Mouse (Mus musculus) c-Kit-negative CD71-positive TER-119-positive erythroid progenitor cells, embryonic 14.5 days (primary cell): Measurements from ENCODE around the gene Irx5.

Experiments used
- DNase-seq: peaks from one replicate; pipeline ENCODE4 v3.0.0-alpha.2; 2013; ENCODE audit warnings: low read depth, low spot score

Gene Irx5

DNA sequence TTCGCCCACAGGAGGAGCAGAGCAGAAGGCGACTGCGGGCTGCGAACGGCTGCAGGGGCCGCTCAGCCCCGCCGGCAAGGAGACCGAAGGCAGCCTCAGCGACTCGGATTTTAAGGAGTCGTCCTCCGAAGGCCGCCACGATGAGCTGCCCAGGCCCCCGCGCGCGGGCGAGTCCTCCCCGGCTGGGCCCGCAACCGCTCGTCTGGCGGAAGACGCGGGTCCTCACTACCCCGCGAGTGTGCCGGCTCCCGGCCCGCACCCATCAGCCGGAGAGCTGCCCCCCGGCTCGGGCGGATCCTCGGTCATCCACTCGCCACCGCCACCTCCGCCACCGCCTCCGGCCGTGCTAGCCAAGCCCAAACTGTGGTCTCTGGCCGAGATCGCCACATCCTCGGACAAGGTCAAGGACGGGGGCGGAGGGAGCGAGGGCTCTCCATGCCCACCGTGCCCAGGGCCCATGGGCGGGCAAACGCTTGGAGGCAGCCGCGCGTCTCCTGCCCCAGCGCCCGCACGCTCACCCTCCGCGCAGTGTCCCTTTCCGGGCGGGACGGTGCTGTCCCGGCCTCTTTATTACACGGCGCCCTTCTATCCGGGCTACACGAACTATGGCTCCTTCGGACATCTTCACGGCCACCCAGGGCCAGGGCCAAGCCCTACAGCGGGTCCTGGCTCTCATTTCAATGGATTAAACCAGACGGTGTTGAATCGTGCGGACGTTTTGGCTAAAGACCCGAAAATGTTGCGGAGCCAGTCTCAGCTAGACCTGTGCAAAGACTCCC is 2.8 kb downstream of the Irx5 start:
- no peak for DNase-seq

DNA sequence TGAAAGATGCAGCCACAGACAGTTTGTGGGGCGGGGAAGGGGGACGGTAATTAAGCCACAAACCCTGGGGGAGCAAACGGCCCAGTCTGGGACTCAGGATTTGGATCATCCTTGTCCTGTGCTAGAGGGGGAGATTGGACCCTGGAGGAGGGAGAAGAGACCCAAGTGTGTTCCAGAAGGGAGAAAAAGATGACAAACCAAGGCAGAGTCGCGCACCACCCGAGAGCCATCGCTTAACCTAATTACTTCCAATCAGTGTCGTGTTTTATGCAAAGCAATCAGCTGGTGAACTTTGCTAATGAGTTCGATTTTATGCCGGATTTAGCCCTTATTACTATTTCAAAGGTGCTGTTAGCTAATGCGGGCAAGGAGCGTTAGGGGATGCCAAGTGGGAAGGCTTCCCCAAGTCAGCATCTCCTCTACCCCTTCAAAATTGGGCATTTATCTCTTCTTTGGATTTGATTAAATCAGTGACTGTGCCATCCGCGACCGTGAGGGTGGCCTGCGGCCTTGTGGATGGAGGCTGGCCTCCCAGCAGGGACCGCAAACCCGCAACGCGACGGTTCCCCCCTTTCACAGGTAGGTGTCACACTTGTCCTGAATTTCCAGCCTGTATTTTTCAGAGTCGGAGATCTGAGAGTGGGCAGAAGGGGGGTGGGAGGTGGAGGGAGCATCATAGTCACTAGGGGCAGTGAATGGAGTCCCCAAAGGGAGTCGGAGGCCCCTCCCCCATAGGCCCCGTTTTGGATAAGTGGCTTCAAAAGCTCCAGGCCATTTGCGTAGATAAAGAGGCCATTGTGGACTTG is 4.3 kb downstream of the Irx5 start:
- DNase-seq: no peak

DNA sequence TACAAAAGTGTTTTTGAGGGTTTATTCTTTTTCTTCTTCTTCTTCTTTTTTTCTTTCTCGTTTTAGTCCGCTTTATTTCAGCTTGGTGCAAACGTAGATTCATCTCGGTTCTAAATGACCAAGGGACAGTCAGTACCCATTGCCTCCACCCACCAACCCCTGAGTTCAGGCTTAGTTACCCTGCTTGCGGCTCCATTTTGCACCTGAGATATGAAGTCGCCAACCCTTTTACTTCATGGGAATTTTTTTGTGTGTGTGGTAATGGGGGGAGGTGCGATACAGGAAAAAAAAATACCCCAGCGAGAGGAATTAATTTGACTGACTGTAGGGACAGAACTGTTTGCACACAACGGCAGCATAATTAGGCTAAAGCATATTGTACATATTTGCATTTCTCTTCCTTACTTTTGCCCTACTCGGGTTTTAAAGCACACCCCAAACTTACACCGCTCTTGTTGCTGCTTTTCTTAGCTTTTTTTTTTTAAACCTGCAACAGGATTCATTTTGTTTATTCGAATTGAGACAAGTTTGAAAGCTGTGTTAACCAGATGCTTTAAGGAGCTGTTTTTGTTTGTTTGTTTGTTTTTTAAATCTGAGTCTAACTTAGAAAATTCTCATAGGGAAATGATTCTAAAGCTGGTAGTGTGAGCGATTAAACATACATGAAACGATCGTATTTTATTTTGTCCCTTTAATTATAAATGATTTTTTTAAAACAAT is 5.1 kb downstream of the Irx5 start:
- DNase-seq: no peak

- no peak for DNase-seq
These were observed 6.1 kb downstream of the Irx5 start for GRCm38 (mm10) chr8:92363217-92364147.

- no peak for DNase-seq
These were observed 6.8 kb downstream of the Irx5 start for GRCm38 (mm10) chr8:92364148-92364775.

DNA sequence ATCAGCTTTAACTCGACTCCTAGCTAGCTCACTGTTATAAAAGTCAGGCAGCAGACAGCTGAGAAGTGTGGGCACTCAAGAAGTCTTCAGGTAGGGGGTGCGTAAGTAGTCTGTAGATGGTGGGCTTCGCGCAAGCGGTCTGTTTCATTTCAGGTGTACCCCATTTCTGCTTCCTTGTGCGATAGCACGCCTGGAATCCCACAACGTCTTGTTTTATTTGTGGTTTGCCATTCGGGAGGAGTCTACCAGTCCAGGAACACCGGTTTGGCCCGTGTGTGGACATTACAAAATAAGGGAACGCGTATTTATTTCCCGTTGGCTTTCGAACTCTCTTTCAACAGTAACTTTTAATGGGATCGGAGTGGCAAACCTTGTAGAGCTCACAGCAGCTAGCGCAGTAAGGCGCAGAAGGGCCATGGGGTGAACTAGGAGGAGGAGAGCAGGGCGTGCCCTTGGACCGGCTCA is 7.4 kb downstream of the Irx5 start:
- no peak for DNase-seq

DNA sequence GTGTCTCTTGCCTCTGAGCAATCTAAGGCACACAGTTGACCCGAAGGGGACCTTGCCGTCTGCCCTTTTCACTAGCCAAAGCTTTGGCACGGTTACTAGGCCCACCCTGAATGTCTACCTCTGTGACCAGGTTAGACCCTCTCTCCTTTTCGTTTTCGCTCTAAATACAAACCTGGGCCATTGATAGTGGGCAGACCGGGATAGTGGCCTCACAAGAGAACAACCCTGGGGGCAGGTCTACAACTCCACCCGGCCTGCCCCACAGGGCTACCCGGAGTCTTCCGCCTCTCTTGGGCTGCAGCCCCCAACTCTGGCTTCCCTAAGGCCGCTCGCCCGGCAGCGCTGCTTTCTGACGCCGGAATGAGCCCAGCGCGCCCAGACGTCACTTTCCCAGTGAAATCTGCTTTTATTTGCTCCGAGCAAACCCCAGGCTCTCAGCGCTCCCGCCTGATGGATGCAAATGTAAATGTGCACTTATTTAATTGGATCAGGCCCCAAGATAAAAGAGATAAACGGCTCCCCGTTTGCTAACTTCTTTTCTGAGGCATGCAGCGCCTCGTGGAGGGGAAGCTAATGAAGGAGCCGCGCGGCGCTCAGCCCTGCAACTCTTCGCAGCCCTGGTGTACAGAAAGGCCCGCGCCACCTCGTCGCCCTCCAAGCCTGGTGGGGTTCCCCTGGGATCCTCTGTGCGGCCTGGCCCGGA is 8.0 kb downstream of the Irx5 start:
- DNase-seq: no peak

DNA sequence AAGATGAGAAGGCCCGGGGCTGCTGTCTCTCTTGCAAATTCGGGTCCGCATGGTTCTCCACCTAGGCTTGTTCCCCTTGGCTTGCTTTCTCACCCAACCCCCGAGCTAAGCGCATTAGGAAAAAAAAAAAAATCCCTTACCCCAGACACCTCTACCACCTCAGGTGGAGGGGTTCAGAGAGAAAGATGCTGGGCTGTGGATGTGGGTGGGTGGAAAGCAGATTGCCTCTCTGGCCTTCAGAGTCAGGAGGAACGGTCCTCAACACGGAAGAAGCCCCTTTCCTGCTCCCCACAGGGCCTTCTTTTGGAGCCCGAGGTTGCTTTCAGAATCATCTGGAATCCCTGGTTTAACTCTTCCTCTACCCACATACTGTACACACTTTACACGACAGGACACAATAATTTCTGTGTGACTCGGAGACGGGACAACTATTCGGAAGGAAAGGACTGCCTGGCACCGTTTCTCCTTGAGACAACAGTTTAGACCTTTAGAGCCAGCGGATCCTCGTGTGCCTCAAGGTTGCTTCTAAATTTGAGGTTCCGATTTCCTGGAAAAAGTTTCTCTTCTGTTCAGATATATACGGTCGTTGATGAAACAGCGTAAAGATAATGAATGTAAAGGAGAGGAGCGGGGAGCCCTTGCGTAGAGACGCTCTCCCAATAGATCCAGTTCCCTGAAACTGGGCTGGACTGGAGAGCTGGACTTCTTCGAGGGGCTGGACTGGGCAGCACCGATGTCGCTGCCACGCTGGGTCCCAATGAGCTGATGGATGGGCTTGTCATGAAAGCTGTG is 8.7 kb downstream of the Irx5 start:
- DNase-seq: no peak

- DNase-seq: no peak
These were observed 9.4 kb downstream of the Irx5 start for GRCm38 (mm10) chr8:92366736-92367267.

- DNase-seq: no peak
These were observed 22.1 kb downstream of the Irx5 start for GRCm38 (mm10) chr8:92379524-92379923.

- no peak for DNase-seq
These were observed 23.1 kb downstream of the Irx5 start for GRCm38 (mm10) chr8:92380571-92380970.

GRCm38 (mm10) chr8:92387893-92388292 is 30.5 kb downstream of the Irx5 start:
- DNase-seq: no peak

DNA sequence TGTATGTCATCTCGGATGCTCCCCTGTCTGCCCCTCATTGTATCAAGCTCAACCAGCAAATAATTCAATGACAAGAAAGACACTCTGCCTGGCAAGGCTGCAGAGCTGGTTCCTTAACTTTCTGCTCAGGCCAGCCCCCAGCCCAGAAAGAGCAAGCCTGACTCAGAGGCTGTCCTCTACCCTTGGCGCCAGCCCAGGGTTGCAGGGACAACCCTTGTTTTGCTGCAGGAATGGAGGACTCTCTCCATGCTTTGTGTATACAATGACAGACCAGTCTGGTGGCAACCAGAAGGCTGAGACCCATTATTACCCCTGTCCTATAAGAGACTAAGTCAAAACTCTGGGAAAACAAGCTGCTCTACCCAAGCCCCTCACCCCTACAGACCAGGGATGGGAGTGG is 46.8 kb downstream of the Irx5 start:
- DNase-seq: no peak

DNA sequence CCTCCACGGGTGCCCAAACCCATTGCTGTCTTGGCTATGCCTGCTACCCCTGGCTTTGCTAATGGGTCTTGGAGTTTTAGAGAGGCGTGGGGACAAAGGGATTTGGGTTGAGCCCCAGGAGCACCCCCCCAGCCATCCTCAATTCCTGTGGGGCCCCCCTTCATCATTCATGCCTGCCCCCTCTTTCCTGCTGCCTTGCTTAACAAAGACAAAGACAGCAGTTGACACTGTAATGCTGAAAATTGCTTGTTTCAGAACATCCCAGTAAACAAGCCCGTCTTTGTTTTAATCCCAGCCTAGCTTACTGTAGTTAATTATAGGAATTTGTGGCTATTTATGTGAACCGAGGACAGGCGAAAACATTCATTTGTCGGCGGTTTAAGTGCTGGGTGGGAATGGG is 50.7 kb downstream of the Irx5 start:
- DNase-seq: no peak

DNA sequence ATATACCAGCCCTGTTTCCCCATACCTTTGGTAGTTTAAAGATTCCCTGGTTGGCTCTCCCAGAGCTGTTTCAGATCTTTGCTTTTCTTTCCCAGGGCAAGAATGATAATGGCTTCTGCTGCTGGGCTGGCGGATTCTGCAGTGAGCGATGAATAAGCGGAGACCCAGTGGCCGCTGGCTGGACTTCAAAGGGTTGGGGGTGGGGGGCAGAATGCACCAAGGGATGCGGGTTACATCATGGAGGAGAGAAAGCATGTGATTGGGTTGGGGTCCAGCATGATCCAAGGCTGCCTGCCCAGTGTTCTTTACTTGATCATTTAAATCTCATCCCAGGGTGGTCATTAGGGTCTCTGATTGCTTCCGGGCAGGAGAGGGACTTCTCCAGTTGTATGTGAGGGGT is 56.2 kb downstream of the Irx5 start:
- no peak for DNase-seq

DNA sequence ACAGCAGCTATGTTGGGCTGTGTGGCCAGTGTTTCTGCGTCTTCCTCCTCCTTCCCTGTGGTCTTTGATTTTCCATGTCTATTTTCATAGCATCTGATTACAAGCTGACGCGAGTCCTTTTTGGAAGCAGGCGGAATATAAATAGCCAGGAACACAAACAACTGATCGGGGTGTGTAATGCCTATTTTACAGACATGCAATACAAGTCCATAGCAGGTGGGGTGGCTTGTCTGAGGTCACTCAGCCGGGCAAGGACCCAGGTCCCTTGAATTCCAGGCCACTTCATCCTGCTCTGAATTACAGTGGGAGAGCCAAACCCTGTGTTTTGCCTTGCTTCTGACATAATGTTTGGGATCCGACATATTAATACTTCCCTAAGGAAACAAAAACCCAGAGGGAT is 63.2 kb downstream of the Irx5 start:
- no peak for DNase-seq
